Mouse (Mus musculus) ES-Bruce4 (cell line): ENCODE measurements around the gene Gfod1. TPM values are rescaled to one million over a fixed set of nuclear protein-coding genes. Genes with fewer than 3 reads are reported as not detected.
A peak's percentile ranks its signal among the peaks of the same experiment; 100 is the strongest.

Source experiments
- H3K27ac ChIP-seq: 2 replicates; pipeline ENCODE4 v1.5.1; 2012; ENCODE audit warnings: low read length, inconsistent platforms; ENCODE audit not compliant: insufficient read depth
- H3K27me3 ChIP-seq: 2 replicates; pipeline ENCODE4 v1.6.1; 2012; ENCODE audit warnings: mild to moderate bottlenecking, low read length, inconsistent platforms; ENCODE audit not compliant: control insufficient read depth, poor library complexity, insufficient read depth, severe bottlenecking
- H3K36me3 ChIP-seq: 2 replicates; pipeline ENCODE4 v1.6.1; 2012; ENCODE audit warnings: inconsistent platforms, mild to moderate bottlenecking, low read length, moderate library complexity; ENCODE audit not compliant: control insufficient read depth, poor library complexity, insufficient read depth, severe bottlenecking
- H3K4me1 ChIP-seq: one replicate; pipeline ENCODE4 v1.8.1; 2011; ENCODE audit warnings: low read length; ENCODE audit not compliant: control insufficient read depth, insufficient read depth
- H3K4me3 ChIP-seq: 2 replicates; pipeline ENCODE4 v1.5.1; 2011; ENCODE audit warnings: low read depth, mild to moderate bottlenecking, low read length
- H3K9ac ChIP-seq: 2 replicates; pipeline ENCODE4 v1.6.1; 2012; ENCODE audit warnings: low read depth, mild to moderate bottlenecking, inconsistent platforms; ENCODE audit not compliant: poor library complexity, severe bottlenecking
- H3K9me3 ChIP-seq: replicated peaks from 2 replicates; pipeline ENCODE4 v1.6.1; 2012; ENCODE audit warnings: mild to moderate bottlenecking, low read length, inconsistent platforms; ENCODE audit not compliant: control insufficient read depth, poor library complexity, insufficient read depth, severe bottlenecking
- CTCF ChIP-seq: IDR thresholded peaks from one replicate; pipeline ENCODE4 v1.8.1; 2011; ENCODE audit warnings: low read depth, low read length
- EP300 ChIP-seq: IDR thresholded peaks from 2 replicates; pipeline ENCODE4 v1.6.1; 2011; ENCODE audit warnings: low read depth, low read length; ENCODE audit not compliant: insufficient read depth
- POLR2A ChIP-seq: IDR thresholded peaks from one replicate; pipeline ENCODE4 v1.8.1; 2011; ENCODE audit warnings: low read length; ENCODE audit not compliant: insufficient read depth
- polyA plus RNA-seq: library from polyadenylated mRNA; stranded (reverse); fragments of >200 nt; gene quantifications from 2 replicates; pipeline ENCODE4 v1.2.4, GENCODE M21; 2011; ENCODE audit warnings: low read depth; ENCODE audit not compliant: missing spikeins, insufficient read depth, insufficient read length

Gene Gfod1
- polyA plus RNA-seq, 1 experiment, result 6.2 TPM

- Histone ChIP-seq H3K9ac (no peak overlapping the region), H3K27ac (no peak overlapping the region), H3K36me3 (no peaks in the 10 kb centered on the region), H3K27me3 (no peaks in the 10 kb centered on the region), H3K9me3 (no peaks in the 10 kb centered on the region), H3K4me1 (peaks cover 7% of the 10 kb centered on the region), H3K4me3 (no peak overlapping the region)
- TF ChIP-seq CTCF (no peak), EP300 (no peak), POLR2A (no peak)
Observed at GRCm38 (mm10) chr13:43199282-43199681, 104.7 kb downstream of the Gfod1 start.

- H3K4me3 ChIP-seq, result no peak overlapping the region
- H3K36me3 ChIP-seq, result no peaks in the 10 kb centered on the region; the same call in 1 of the 2 replicates
- TF ChIP-seq CTCF, result peak; percentile 67
- TF ChIP-seq EP300, result no peak
- H3K4me1 ChIP-seq, result peaks cover 7% of the 10 kb centered on the region
- H3K27ac ChIP-seq, result no peak overlapping the region
- H3K9ac ChIP-seq, result no peak overlapping the region
- H3K9me3 ChIP-seq, result no peaks in the 10 kb centered on the region
- no peaks in the 10 kb centered on the region for H3K27me3 ChIP-seq
Observed at GRCm38 (mm10) chr13:43197187-43197586, 106.8 kb downstream of the Gfod1 start.

- Histone ChIP-seq H3K4me3 (no peak overlapping the region), H3K9ac (no peak overlapping the region), H3K9me3 (no peaks in the 10 kb centered on the region), H3K4me1 (peaks cover 7% of the 10 kb centered on the region), H3K27me3 (no peaks in the 10 kb centered on the region), H3K36me3 (no peaks in the 10 kb centered on the region; the same call in 1 of the 2 replicates), H3K27ac (no peak overlapping the region)
- TF ChIP-seq POLR2A, result no peak
- no peak for TF ChIP-seq EP300
- TF ChIP-seq CTCF, result no peak
Observed at GRCm38 (mm10) chr13:43196000-43196399, 108.0 kb downstream of the Gfod1 start.

- Histone ChIP-seq H3K4me1 (no peaks in the 10 kb centered on the region), H3K4me3 (no peak overlapping the region), H3K9me3 (no peaks in the 10 kb centered on the region), H3K27ac (no peak overlapping the region), H3K27me3 (no peaks in the 10 kb centered on the region), H3K36me3 (no peaks in the 10 kb centered on the region; the same call in 1 of the 2 replicates), H3K9ac (no peak overlapping the region)
- TF ChIP-seq CTCF (no peak), POLR2A (no peak), EP300 (no peak)
Observed at GRCm38 (mm10) chr13:43193932-43194331, 110.0 kb downstream of the Gfod1 start.

GRCm38 (mm10) chr13:43193266-43193665 lies 110.7 kb downstream of the Gfod1 start:
- H3K27ac ChIP-seq, result no peak overlapping the region

GRCm38 (mm10) chr13:43191741-43192192 lies 112.2 kb downstream of the Gfod1 start:
- H3K9ac ChIP-seq, result no peak overlapping the region
- no peaks in the 10 kb centered on the region for H3K27me3 ChIP-seq
- H3K4me3 ChIP-seq, result no peak overlapping the region
- H3K4me1 ChIP-seq, result no peaks in the 10 kb centered on the region
- no peaks in the 10 kb centered on the region for H3K9me3 ChIP-seq
- TF ChIP-seq EP300, result no peak
- no peak for TF ChIP-seq CTCF
- TF ChIP-seq POLR2A, result no peak
- no peaks in the 10 kb centered on the region; the same call in 1 of the 2 replicates for H3K36me3 ChIP-seq
- H3K27ac ChIP-seq, result no peak overlapping the region

More at GRCm38 (mm10) chr13:43193266-43193665, 110.7 kb downstream of the Gfod1 start:
- TF ChIP-seq EP300, result no peak
- no peak for TF ChIP-seq CTCF
- no peak for TF ChIP-seq POLR2A
- no peaks in the 10 kb centered on the region for H3K27me3 ChIP-seq
- no peaks in the 10 kb centered on the region for H3K9me3 ChIP-seq
- H3K9ac ChIP-seq, result no peak overlapping the region
- no peaks in the 10 kb centered on the region; the same call in 1 of the 2 replicates for H3K36me3 ChIP-seq
- H3K4me1 ChIP-seq, result no peaks in the 10 kb centered on the region
- H3K4me3 ChIP-seq, result no peak overlapping the region
